Mouse (Mus musculus): ENCODE results near the gene Camk2b. TPM values are rescaled to one million over a fixed set of nuclear protein-coding genes. Genes with fewer than 3 reads are reported as not detected.

The Camk2b gene
- polyA plus RNA-seq, 1 experiment from 2014 or later: 1.6 TPM

Other genes with a start within 250 kb of the Camk2b start
- gene Polm, start 228.3 kb downstream of the Camk2b start, polyA plus RNA-seq (2015; fragmentation: Nextera tagmentation; extraction: Ambion mirVana): 10.5 and 11.4 TPM in 2 replicates
- gene Aebp1, start 204.4 kb downstream of the Camk2b start, polyA plus RNA-seq (2015; fragmentation: Nextera tagmentation; extraction: Ambion mirVana): 36.8 and 38.1 TPM in 2 replicates
- 125 and 137 TPM in 2 replicates for gene Pold2, start 188.1 kb downstream of the Camk2b start, polyA plus RNA-seq (2015; fragmentation: Nextera tagmentation; extraction: Ambion mirVana)
- gene Myl7, start 167.6 kb downstream of the Camk2b start, polyA plus RNA-seq (2015; fragmentation: Nextera tagmentation; extraction: Ambion mirVana): 0.80 TPM in 1 of 2 replicates, not detected in the other
- 1.5 and 2.8 TPM in 2 replicates for gene Gck, start 116.3 kb downstream of the Camk2b start, polyA plus RNA-seq (2015; fragmentation: Nextera tagmentation; extraction: Ambion mirVana)
- gene Ykt6, start 110.7 kb downstream of the Camk2b start, polyA plus RNA-seq (2015; fragmentation: Nextera tagmentation; extraction: Ambion mirVana): 64.4 and 66.6 TPM in 2 replicates
- gene A730071L15Rik, start 133.7 kb upstream of the Camk2b start, polyA plus RNA-seq (2015; fragmentation: Nextera tagmentation; extraction: Ambion mirVana): 0.31 and 0.75 TPM in 2 replicates
- 43.3 and 44.0 TPM in 2 replicates for gene Nudcd3, start 134.1 kb upstream of the Camk2b start, polyA plus RNA-seq (2015; fragmentation: Nextera tagmentation; extraction: Ambion mirVana)
- gene Npc1l1, start 163.8 kb upstream of the Camk2b start, polyA plus RNA-seq (2015; fragmentation: Nextera tagmentation; extraction: Ambion mirVana): 0.03 and 0.06 TPM in 2 replicates
- gene Ddx56, start 201.4 kb upstream of the Camk2b start, polyA plus RNA-seq (2015; fragmentation: Nextera tagmentation; extraction: Ambion mirVana): 98.1 and 101 TPM in 2 replicates
- gene Tmed4, start 208.5 kb upstream of the Camk2b start, polyA plus RNA-seq (2015; fragmentation: Nextera tagmentation; extraction: Ambion mirVana): 109 and 113 TPM in 2 replicates
- gene Ogdh, start 225.3 kb upstream of the Camk2b start, polyA plus RNA-seq (2015; fragmentation: Nextera tagmentation; extraction: Ambion mirVana): 84.1 and 95.0 TPM in 2 replicates

All from limb, embryonic 13.5 days (tissue).